Mouse (Mus musculus): ENCODE results near the gene Kat6b. TPM values are rescaled to one million over a fixed set of nuclear protein-coding genes. Genes with fewer than 3 reads are reported as not detected.

Gene Kat6b
- polyA plus RNA-seq, 1 experiment, result 11.5 TPM

- WGBS, result 83% methylated on average over 3 of the region's 3 CpGs
- no peak for TF ChIP-seq CTCF (IDR thresholded peaks at IDR 0.05; ENCODE audit: control insufficient read depth, insufficient read depth, low read length)
- no peak for TF ChIP-seq POLR2A (IDR thresholded peaks at IDR 0.05; ENCODE audit: borderline replicate concordance, control insufficient read depth, low read depth, low read length)
- no peaks in the 10 kb centered on the region for H3K4me1 ChIP-seq (ENCODE audit: control insufficient read depth, insufficient read depth, low read length)
- no peak overlapping the region for H3K27ac ChIP-seq (ENCODE audit: control insufficient read depth, insufficient read depth, low read depth, low read length, poor library complexity)
- H3K4me3 ChIP-seq (replicated peaks; ENCODE audit: control insufficient read depth, low read depth, low read length), result no peak overlapping the region
These were observed 7.9 kb downstream of the Kat6b start for GRCm38 (mm10) chr14:21489116-21489485.

GRCm38 (mm10) chr14:21490141-21490540 is 8.9 kb downstream of the Kat6b start:
- WGBS, result 54% methylated on average over 4 of the region's 4 CpGs

GRCm38 (mm10) chr14:21498361-21498996 is 17.2 kb downstream of the Kat6b start:
- Histone ChIP-seq H3K27ac (ENCODE audit: control insufficient read depth, insufficient read depth, low read depth, low read length, poor library complexity) (no peak overlapping the region), H3K4me1 (ENCODE audit: control insufficient read depth, insufficient read depth, low read length) (peaks cover 2% of the 10 kb centered on the region; the same call in 1 of the 2 replicates), H3K4me3 (replicated peaks; ENCODE audit: control insufficient read depth, low read depth, low read length) (no peak overlapping the region)
- TF ChIP-seq CTCF (IDR thresholded peaks at IDR 0.05; ENCODE audit: control insufficient read depth, insufficient read depth, low read length), result no peak
- TF ChIP-seq POLR2A (IDR thresholded peaks at IDR 0.05; ENCODE audit: borderline replicate concordance, control insufficient read depth, low read depth, low read length), result no peak
- 15% methylated on average over 7 of the region's 7 CpGs for WGBS

More at GRCm38 (mm10) chr14:21490141-21490540, 8.9 kb downstream of the Kat6b start:
- TF ChIP-seq CTCF (IDR thresholded peaks at IDR 0.05; ENCODE audit: control insufficient read depth, insufficient read depth, low read length) (no peak), POLR2A (IDR thresholded peaks at IDR 0.05; ENCODE audit: borderline replicate concordance, control insufficient read depth, low read depth, low read length) (no peak)
- Histone ChIP-seq H3K4me3 (replicated peaks; ENCODE audit: control insufficient read depth, low read depth, low read length) (no peak overlapping the region), H3K4me1 (ENCODE audit: control insufficient read depth, insufficient read depth, low read length) (no peaks in the 10 kb centered on the region), H3K27ac (ENCODE audit: control insufficient read depth, insufficient read depth, low read depth, low read length, poor library complexity) (no peak overlapping the region)

GRCm38 (mm10) chr14:21499011-21499581 is 17.9 kb downstream of the Kat6b start:
- 2% methylated on average over 33 of the region's 33 CpGs for WGBS
- Histone ChIP-seq H3K4me1 (ENCODE audit: control insufficient read depth, insufficient read depth, low read length) (peaks cover 2% of the 10 kb centered on the region; the same call in 1 of the 2 replicates), H3K4me3 (replicated peaks; ENCODE audit: control insufficient read depth, low read depth, low read length) (peak overlapping the region; percentile 89), H3K27ac (ENCODE audit: control insufficient read depth, insufficient read depth, low read depth, low read length, poor library complexity) (peak overlapping the region; percentile 20; the same call in 1 of the 2 replicates)
- TF ChIP-seq CTCF (IDR thresholded peaks at IDR 0.05; ENCODE audit: control insufficient read depth, insufficient read depth, low read length) (no peak), POLR2A (IDR thresholded peaks at IDR 0.05; ENCODE audit: borderline replicate concordance, control insufficient read depth, low read depth, low read length) (no peak)

- no peak for TF ChIP-seq CTCF (IDR thresholded peaks at IDR 0.05; ENCODE audit: control insufficient read depth, insufficient read depth, low read length)
- no peak for TF ChIP-seq POLR2A (IDR thresholded peaks at IDR 0.05; ENCODE audit: borderline replicate concordance, control insufficient read depth, low read depth, low read length)
- 2% methylated on average over 38 of the region's 57 CpGs for WGBS
These were observed 18.5 kb downstream of the Kat6b start for GRCm38 (mm10) chr14:21499631-21500153.

GRCm38 (mm10) chr14:21500154-21501047 is 19.2 kb downstream of the Kat6b start:
- WGBS, result under 1% methylated on average over 75 of the region's 75 CpGs
- peaks cover 2% of the 10 kb centered on the region; the same call in 1 of the 2 replicates for H3K4me1 ChIP-seq (ENCODE audit: control insufficient read depth, insufficient read depth, low read length)
- H3K27ac ChIP-seq (ENCODE audit: control insufficient read depth, insufficient read depth, low read depth, low read length, poor library complexity), result peak overlapping the region; percentile 99
- peak overlapping the region; percentile 89 for H3K4me3 ChIP-seq (replicated peaks; ENCODE audit: control insufficient read depth, low read depth, low read length)
- TF ChIP-seq POLR2A (IDR thresholded peaks at IDR 0.05; ENCODE audit: borderline replicate concordance, control insufficient read depth, low read depth, low read length) (peak; percentile 63; the same call in 1 of the 2 replicates), CTCF (IDR thresholded peaks at IDR 0.05; ENCODE audit: control insufficient read depth, insufficient read depth, low read length) (no peak)

More at GRCm38 (mm10) chr14:21499631-21500153, 18.5 kb downstream of the Kat6b start:
- peak overlapping the region; percentile 65 for H3K27ac ChIP-seq (ENCODE audit: control insufficient read depth, insufficient read depth, low read depth, low read length, poor library complexity)
- H3K4me1 ChIP-seq (ENCODE audit: control insufficient read depth, insufficient read depth, low read length), result peaks cover 2% of the 10 kb centered on the region; the same call in 1 of the 2 replicates
- H3K4me3 ChIP-seq (replicated peaks; ENCODE audit: control insufficient read depth, low read depth, low read length), result peak overlapping the region; percentile 89

- Histone ChIP-seq H3K4me1 (ENCODE audit: control insufficient read depth, insufficient read depth, low read length) (peaks cover 2% of the 10 kb centered on the region; the same call in 1 of the 2 replicates), H3K27ac (ENCODE audit: control insufficient read depth, insufficient read depth, low read depth, low read length, poor library complexity) (peak overlapping the region; percentile 99)
- under 1% methylated on average over 37 of the region's 38 CpGs for WGBS
These were observed 19.9 kb downstream of the Kat6b start for GRCm38 (mm10) chr14:21501048-21501657.

More at GRCm38 (mm10) chr14:21501048-21501657, 19.9 kb downstream of the Kat6b start:
- TF ChIP-seq POLR2A (IDR thresholded peaks at IDR 0.05; ENCODE audit: borderline replicate concordance, control insufficient read depth, low read depth, low read length), result no peak
- TF ChIP-seq CTCF (IDR thresholded peaks at IDR 0.05; ENCODE audit: control insufficient read depth, insufficient read depth, low read length), result no peak
- H3K4me3 ChIP-seq (replicated peaks; ENCODE audit: control insufficient read depth, low read depth, low read length), result peak overlapping the region; percentile 71

Measured in bone marrow, adult 2 months (tissue).